Mouse (Mus musculus) lung, postnatal 4 days (tissue): ENCODE measurements around the gene Slc23a4.

Source experiments
- DNase-seq, 2 experiments: peaks; one replicate each; pipeline ENCODE4 v3.0.0; 2021

Gene Slc23a4

DNA sequence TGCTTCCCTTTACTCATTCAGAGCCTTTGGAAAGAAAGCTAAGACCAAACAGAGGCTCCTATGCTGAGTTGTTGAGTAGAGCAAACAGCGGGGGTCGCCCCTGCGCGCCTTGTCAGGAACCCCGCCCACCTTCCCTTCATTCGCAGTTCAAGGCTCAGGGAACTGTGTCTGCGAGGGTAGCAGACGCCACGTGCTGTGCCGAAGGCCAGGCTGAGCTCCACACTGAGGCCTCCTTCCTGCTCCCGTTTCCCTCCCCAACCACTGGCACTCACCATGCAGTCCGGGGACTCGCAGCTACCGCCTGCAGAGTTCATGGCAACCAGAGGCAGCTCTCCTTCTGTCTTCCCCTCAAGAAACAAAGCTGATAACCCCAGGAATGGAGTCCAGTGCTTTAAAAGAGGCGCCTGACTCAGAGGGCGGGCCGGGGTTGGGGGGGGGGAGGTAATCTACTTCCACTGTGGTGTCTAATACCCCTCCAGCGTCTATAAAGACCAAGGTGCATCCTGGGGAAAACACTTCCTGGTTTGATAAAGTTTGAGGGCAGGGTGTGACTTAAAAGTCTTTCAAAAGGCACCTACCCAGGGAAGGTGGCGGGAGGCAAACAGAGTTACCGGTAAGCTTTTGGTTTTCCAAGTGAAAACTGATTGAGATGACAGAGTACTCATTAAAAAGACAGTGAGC lies at the start of gene Slc23a4:
Gene Slc23a4 (minus strand): TSS at position 324 of the 681 bp plus-strand sequence.
- DNase-seq, result no peak

DNA sequence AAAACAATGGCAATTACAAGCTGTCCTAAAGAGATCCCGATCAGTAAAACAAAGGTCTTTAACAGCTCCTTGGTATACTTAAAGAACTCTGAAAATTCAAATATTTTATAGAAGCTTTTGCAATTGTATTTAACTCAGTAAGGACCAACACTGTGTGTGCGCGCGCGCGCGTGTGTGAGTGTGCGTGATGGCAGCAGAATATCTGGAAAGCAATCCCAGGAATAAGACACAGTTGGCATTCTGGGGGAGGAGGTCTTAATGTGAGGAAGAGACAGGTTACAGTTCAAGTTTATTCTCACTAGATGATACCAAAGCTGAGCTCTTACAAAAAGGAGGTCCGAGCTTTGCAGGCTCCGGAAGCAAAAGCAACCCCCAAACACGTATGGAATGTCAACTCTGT lies 45.1 kb upstream of the Slc23a4 start:
- no peak for DNase-seq

DNA sequence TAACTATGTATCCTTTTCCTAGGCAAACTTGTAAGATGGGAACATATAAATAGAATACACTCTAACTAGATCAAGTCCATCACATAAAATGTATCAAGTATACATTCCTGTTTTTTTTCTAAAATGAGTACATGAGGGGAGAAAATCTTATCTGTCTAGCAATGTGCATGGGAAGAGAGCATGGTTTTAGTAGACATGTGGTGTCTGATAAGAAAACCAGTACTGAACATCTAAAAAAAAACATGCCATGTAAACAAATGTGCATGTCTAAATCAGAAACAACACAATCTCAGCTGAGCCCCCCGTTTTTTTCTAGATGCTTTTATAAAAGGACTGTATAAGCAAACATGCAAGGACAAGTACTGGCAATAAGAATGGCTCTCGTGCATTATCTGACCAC lies 44.5 kb upstream of the Slc23a4 start:
- DNase-seq, result no peak

GRCm38 (mm10) chr6:35030811-35031210 lies 42.6 kb upstream of the Slc23a4 start:
- no peak for DNase-seq

GRCm38 (mm10) chr6:35030226-35030625 lies 42.0 kb upstream of the Slc23a4 start:
- DNase-seq, result no peak

- no peak for DNase-seq
Observed at GRCm38 (mm10) chr6:35028023-35028422, 39.8 kb upstream of the Slc23a4 start.

DNA sequence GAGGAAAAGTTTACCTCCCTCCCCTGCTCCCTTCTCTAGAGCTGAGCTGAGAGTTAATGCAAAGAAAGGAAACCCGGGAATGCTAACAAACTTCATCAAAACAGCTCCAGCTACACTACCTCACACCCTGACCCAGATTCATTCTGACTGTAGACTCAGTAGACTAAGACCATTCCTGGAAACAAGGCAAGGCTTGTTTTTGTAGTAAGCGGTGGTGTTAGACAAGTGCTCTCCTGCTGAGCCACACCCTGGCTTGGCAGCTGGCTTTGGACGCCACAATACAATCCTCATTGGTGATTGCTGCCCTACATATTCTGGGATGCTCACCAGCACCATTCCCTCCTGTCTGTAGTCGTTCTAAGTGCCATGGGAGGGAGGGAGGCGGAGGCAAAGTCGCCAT lies 39.1 kb upstream of the Slc23a4 start:
- no peak for DNase-seq

DNA sequence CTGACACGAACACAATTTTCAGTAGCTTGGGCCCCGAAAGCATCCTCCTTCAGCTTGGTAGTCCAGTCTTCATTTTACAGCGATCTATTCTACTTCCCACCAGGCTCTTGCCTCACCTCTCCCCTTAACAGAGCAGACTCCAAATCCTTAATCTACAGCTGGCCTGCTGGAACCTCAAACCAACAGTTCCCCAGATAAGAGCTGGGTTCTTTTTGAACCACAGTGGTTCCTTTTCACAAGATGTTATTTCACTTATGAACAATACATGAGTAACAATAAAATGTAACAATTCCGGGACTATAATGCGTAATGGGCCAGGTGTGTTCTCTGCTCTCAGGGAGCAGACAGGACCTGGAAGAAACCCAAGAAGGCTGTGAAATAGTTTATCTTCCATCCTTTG lies 28.4 kb upstream of the Slc23a4 start:
- DNase-seq, result no peak

DNA sequence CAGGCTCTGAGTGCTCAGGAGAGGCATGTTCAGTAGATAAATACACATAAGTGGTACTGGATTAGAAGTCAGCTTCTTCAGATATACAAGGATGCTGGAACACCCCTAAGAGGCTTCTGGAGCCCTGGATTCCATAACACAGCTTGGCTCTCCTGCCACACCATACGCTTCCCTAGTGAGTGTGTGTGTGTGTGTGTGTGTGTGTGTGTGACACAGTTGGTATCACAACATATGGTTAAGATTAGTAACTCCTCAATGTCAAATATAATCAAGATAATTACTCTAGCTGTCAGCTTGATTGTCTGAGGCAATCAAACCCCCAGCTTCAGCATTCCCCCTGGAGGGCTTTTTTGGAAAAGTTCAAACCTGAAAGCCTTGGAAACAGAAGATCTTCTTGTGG lies 23.7 kb upstream of the Slc23a4 start:
- DNase-seq, result no peak

DNA sequence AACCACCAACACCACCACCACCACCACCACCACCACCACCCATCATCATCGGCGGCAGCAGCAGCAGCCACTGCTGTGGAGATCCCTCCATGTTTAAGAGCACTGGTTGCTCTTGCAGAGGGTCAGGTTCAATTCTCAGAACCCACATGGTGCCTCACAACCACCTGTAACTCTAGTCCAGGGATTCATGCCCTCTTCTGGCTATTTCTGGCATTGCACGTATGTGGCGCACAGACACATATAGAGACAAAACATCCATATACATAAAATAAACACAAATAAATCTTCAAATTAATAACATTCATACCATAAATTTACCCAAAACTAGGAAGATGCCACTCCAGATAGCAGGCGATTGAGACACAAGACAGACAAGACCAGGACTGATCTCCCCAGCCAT lies 22.5 kb upstream of the Slc23a4 start:
- DNase-seq, result no peak

DNA sequence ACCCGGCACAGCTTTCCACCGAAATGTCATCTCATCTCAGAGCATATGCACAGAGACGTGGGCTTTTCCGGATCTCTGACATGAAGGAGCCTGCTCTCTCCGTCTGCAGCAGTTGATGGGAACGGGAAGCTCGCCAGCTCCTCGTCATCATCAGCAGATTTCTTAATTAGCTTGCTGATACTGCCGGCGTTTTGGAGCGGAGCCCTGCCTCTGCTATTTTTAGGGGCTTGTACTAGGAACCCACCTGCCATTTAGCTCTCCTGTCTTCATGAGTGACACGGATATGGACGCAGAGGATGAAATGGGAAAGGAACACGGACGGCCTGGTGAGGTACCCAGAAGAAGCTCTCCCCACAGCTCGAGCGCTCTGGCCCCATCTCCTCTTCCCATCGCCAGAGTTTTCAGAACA lies 14.1 kb upstream of the Slc23a4 start:
- DNase-seq, result peak; percentile 23 to 48

- peak; percentile 30 for DNase-seq
Observed at GRCm38 (mm10) chr6:34999101-34999500, 10.9 kb upstream of the Slc23a4 start.

DNA sequence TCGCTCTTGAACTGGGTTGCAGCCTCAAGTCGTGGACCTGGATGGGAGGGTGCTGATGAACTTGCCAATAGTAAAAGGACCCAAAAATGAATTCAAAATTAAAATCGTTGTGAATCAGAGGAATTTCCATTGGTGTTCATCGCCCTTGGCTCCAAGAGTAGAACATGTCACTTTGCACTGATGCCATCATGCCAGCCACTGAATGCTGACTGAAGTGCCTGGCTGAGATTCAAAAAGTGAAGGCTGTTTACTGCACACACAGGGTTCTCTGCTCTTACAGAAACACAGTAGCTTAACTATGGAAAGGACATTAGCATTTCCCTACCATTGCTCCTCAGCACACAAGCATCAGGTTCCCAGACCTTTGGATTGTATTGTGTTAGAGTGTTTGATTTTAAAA lies 8.3 kb upstream of the Slc23a4 start:
- no peak for DNase-seq

- DNase-seq, result peak; percentile 78 to 88
Observed at GRCm38 (mm10) chr6:34995265-34995681, 7.1 kb upstream of the Slc23a4 start.

GRCm38 (mm10) chr6:34994692-34995091 lies 6.5 kb upstream of the Slc23a4 start:
- DNase-seq, result no peak

DNA sequence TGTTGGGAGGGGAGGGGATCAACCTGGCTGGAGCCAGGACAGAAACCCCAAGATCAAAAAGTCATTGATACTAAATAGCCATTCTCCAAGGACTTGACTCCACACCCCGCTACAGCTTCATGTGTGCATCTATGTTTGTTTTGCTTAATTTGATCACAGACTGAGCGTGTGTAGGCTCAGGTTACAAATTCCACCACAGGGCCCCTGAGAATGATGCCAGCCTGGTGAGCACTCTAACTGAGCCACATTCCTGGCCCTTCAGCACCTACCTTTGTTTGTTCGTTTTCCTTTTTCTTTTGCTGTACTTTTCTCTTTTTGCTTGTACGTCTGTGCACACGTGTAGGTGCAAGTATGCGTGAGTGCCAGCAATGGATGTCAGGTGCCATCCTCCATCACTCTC lies 1.1 kb upstream of the Slc23a4 start:
- DNase-seq, result no peak

- DNase-seq, result no peak
Observed at GRCm38 (mm10) chr6:34987085-34987645, 1.0 kb downstream of the Slc23a4 start.

DNA sequence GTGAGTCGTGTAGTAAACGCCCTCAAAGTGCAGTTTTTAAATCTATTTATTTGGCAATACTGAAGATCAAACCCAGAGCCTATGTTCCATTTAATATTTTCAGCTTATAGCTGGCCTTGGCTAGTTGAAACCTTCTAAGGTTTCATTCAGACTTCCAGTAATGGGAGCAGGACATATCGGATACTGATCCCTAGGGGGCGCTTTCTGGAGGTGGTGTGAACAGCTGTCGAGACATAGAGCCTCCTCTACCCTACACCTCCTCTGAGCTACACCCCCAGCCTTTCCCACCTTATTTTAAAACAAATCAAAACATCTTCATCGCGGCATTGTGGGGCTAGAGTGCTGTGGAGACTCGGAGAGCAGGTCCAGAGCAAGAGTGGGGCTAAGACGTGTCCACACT lies 7.5 kb downstream of the Slc23a4 start:
- no peak for DNase-seq

DNA sequence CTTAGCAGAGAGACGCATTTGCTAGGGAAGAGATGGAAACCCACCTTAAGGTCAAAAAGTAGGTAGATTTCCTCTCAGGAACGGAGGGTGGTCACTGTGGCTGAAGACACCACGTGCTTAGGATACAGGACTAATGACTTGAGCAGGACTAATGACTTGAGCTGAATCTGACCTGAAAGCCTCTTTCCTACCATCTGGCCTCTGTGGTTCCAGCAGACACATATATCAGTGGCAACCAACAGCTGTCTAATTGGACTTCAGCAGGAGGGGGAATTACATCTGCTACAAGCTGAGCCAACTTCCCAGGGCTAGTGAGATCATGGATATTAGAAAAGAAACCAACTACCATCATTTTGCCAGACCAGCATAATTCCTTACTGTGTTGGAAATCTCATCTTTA lies 8.9 kb downstream of the Slc23a4 start:
- DNase-seq, result no peak

GRCm38 (mm10) chr6:34971181-34971580 lies 17.0 kb downstream of the Slc23a4 start:
- no peak for DNase-seq

DNA sequence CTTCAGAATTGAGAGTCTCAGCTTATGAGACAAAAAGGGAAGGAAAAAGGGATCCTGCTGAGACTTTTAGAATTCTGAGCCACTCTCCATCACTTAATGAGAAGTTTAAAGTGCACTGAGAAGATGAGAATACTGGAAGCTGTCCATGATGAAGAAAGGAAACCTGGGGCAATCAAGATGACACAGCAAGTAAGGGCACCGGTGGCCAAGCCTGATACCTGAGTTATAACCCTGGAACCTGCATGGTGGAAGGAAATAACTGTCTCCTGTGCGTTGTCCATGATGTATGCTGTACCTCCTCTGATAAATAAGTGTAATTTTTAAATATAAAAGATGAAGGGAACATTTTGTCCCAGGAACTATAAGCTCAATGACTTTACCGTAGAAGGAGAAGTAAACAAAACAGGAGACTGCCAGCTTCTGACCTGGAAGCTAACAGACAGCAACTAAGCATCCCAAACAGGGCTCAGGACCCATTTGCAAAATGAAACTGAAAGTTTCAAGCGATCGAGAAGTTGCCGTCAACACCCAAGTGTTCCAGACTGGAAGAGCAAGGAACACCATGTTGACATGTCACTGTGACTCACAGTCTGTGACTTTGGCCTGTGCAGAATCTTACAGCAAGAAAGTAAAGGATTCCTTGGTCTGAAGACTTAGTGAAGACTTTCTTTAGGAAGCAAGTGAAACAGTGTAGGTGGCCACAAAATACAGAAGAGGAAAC lies 22.2 kb downstream of the Slc23a4 start:
- no peak for DNase-seq

DNA sequence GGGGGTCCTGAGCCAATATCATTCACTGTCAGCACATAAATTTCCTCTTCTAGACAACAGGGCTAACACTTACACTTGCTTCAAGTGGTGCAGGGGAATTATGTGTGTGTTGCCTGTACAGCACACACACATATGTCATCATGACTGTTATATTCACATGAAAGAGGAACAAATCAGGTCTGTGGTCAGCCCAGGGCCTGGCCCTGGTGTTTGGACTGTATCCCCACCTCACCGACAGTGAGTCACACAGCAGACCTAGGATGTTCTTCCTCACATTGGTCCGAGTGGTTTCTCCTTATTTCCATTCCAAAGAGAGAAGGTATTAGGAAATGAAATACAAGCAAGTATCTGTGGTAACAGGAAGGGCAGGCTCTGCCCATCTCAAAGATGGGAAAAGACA lies 23.7 kb downstream of the Slc23a4 start:
- no peak for DNase-seq

GRCm38 (mm10) chr6:34959131-34959530 lies 29.1 kb downstream of the Slc23a4 start:
- no peak for DNase-seq

DNA sequence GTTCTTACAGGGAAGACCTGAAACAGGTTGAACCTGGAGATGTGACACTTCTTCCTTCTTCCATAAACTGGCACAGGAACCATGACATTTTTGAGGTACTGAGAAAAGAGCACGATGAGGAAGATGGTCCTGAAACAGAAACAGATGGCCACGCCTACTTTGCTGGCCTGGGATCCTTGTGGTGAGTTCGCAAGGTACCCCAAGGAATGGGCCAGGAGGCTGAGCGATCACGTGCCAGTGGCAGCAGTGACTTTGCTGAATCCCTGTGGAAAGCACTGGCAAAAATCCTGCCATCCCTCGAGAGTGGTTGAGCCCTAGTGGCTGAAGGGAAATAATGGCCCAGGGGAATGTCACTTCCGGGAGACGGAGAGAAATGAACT lies 32.4 kb downstream of the Slc23a4 start:
- DNase-seq, result no peak
